Mouse (Mus musculus) heart, postnatal 0 days (tissue): ENCODE results near the gene Csgalnact2.

Experiments
- CTCF ChIP-seq: IDR thresholded peaks from 2 replicates; pipeline ENCODE4 v1.5.1; 2016; ENCODE audit warnings: antibody characterized with exemption, control low read depth, low read depth
- EP300 ChIP-seq: IDR thresholded peaks from 2 replicates; pipeline ENCODE4 v1.6.1; 2016; ENCODE audit warnings: antibody characterized with exemption, low read depth

DNA sequence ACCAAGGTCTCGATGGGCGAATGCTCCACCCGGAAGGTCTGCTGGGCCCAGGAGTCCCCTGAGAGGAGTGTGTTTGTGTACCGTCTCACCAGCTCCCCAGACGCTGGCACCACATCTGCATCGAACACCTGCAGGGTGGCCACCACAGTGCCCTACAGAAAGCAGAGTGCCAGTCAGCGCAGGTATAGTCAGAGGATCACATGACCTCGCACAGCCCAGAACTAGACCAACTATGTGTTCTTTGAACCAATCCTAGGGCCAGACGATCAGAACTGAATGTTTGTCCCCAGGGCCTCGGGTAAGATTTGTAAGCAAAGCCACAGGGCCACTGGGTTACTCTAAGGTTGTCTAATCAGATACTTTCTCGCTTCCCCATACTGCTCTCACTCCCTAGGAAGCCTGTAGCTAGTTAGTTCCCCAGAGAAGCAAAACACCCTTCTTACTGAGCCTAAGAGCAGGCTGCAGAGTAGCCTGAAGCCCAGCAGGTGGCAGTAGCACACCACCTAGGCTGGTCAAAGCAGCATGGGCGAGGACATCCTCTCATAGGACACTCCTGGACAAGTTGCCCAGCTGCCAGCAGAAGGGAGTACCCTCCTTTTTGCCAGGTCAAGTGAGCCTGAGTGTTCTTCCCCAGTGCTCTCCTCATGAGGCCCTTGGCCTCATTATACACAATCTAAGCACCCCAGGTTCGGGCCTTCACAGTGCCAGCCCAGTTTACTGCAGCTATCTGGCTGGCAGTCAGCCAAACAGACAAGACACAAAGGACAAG, 40.6 kb upstream of the Csgalnact2 start:
- TF ChIP-seq CTCF, result peak; percentile 99
- TF ChIP-seq EP300, result no peak
